Mouse (Mus musculus) ES-E14 (cell line): ENCODE data around the gene Olfr1445. TPM values are rescaled to one million over a fixed set of nuclear protein-coding genes. Genes with fewer than 3 reads are reported as not detected.

Experiments
- DNase-seq: peaks from one replicate; pipeline ENCODE4 v3.0.0-alpha.2; 2013; ENCODE audit warnings: low read depth, low spot score
- H3K27ac ChIP-seq: 2 replicates; pipeline ENCODE4 v1.5.1; 2012; ENCODE audit warnings: low read depth, mild to moderate bottlenecking, low read length, moderate library complexity, mixed read lengths; ENCODE audit not compliant: poor library complexity, insufficient read depth, severe bottlenecking
- H3K36me3 ChIP-seq: 2 replicates; pipeline ENCODE4 v1.6.1; 2012; ENCODE audit warnings: mild to moderate bottlenecking, low read length, moderate library complexity, mixed read lengths; ENCODE audit not compliant: control insufficient read depth, poor library complexity, insufficient read depth, severe bottlenecking
- H3K4me1 ChIP-seq, 2 experiments: fragments of 150-350 bp in 1 of 2; sonication (generic) in 1 of 2; 2 replicates each; pipeline ENCODE4 v1.6.1; 2012; ENCODE audit warnings: low read length in 2 of 2, mild to moderate bottlenecking in 1 of 2, mixed read lengths in 1 of 2; ENCODE audit not compliant: control insufficient read depth in 2 of 2, insufficient read depth in 2 of 2, poor library complexity in 1 of 2
- H3K4me3 ChIP-seq, 2 experiments: fragments of 150-350 bp in 1 of 2; sonication (generic) in 1 of 2; 2 replicates each; pipeline ENCODE4 v1.5.1; 2012; ENCODE audit warnings: low read length in 2 of 2, low read depth in 1 of 2, mild to moderate bottlenecking in 1 of 2, mixed read lengths in 1 of 2; ENCODE audit not compliant: insufficient read depth in 1 of 2, poor library complexity in 1 of 2, severe bottlenecking in 1 of 2
- H3K9ac ChIP-seq: 2 replicates; pipeline ENCODE4 v1.6.1; 2012; ENCODE audit warnings: low read depth, mild to moderate bottlenecking, low read length, mixed read lengths; ENCODE audit not compliant: poor library complexity, insufficient read depth, severe bottlenecking
- H3K9me3 ChIP-seq: fragments of 150-350 bp; sonication (generic); 2 replicates; pipeline ENCODE4 v1.6.1; 2012; ENCODE audit warnings: low read depth, mild to moderate bottlenecking, low read length; ENCODE audit not compliant: control insufficient read depth, insufficient read depth
- CHD2 ChIP-seq: IDR thresholded peaks from 2 replicates; pipeline ENCODE4 v1.6.1; 2014; ENCODE audit warnings: mild to moderate bottlenecking, low read depth, low read length, inconsistent platforms
- HCFC1 ChIP-seq: IDR thresholded peaks from 2 replicates; pipeline ENCODE4 v1.6.1; 2012; ENCODE audit warnings: low read length, inconsistent platforms, borderline replicate concordance; ENCODE audit not compliant: insufficient read depth
- MAFK ChIP-seq: IDR thresholded peaks from 2 replicates; pipeline ENCODE4 v1.6.1; 2014; ENCODE audit warnings: mild to moderate bottlenecking, low read depth, low read length, inconsistent platforms; ENCODE audit not compliant: insufficient read depth
- ZC3H11A ChIP-seq: IDR thresholded peaks from 2 replicates; pipeline ENCODE4 v1.6.1; 2012; ENCODE audit warnings: low read depth, mild to moderate bottlenecking, inconsistent platforms, low read length, borderline replicate concordance
- ZNF384 ChIP-seq: IDR thresholded peaks from 2 replicates; pipeline ENCODE4 v1.6.1; 2012; ENCODE audit warnings: low read depth, low read length, inconsistent platforms
- in situ Hi-C, 2 experiments: fragments of 600-800 bp; cut with MboI; formaldehyde crosslinking; loops; one replicate each; pipeline ENCODE4 v1.15.1; 2025; ENCODE audit warnings: low sequenced_read_pairs in 2 of 2, inconsistent platforms in 1 of 2; ENCODE audit not compliant: unreplicated experiment in 2 of 2
- total RNA-seq: library from RNA; depleted of rRNA; stranded (reverse); fragments of 300-350 nt; gene quantifications from 2 replicates; pipeline ENCODE4 v1.2.3, GENCODE M21; 2012; rRNA removed

Gene Olfr1445
- total RNA-seq, 1 experiment = not detected

DNA sequence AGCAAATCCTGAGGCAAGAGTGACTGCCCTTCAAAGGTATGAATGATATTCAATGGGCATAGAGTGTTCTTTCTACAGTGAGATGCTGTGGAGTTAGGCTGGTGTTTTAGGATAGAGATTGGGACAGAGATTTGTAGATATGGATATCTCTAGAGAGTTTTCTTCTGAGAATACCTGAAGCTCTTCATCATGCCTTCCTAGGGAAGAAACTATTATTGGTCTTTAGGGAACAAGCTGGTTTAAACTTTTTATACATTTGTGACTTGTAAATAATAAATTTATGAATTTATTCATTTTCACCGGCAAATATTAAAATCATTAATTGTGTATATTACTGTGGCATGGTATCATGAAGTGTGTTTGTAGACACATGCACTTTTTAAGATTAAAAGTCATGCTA is 20.0 kb downstream of the Olfr1445 start, which contains the start of gene Olfr1447:
Olfr1447 (minus strand) TSS at position 101 of the 400 bp plus-strand sequence.
- in situ Hi-C loops = no loop called here
- H3K4me3 ChIP-seq = no peak within 1 kb of the TSS
- H3K36me3 ChIP-seq = no peaks in the 10 kb centered on the region
- no peaks in the 10 kb centered on the region for H3K9me3 ChIP-seq
- no peak within 1 kb of the TSS for H3K9ac ChIP-seq
- no peaks in the 10 kb centered on the region for H3K4me1 ChIP-seq
- no peak for DNase-seq
- H3K27ac ChIP-seq = no peak within 1 kb of the TSS
- no peak for TF ChIP-seq HCFC1

DNA sequence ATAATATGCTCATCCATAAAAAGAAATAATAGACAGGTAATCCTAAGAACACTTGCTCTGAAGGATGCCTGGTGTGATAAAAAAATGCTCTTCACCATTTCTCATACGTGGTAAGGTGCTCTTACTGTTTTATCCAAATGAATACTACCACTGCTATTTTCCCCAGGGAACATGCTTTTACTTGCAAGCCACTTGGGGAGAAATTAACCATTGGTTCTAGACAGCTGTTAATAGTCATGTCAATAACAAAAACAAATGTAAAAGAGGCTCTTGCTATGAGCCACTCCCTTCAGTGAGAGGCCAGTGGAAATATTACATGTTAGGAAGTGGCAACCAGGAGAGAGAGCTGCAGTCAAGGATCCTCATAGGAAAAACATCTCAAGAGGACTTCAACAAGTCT is 40.7 kb downstream of the Olfr1445 start, which contains the start of gene Olfr1448:
Olfr1448 (minus strand) TSS at position 101 of the 400 bp plus-strand sequence.
- H3K4me3 ChIP-seq = no peak within 1 kb of the TSS
- DNase-seq = no peak
- no peaks in the 10 kb centered on the region for H3K4me1 ChIP-seq
- in situ Hi-C loops = no loop called here
- H3K27ac ChIP-seq = no peak within 1 kb of the TSS
- TF ChIP-seq CHD2 = no peak
- TF ChIP-seq ZNF384 = no peak
- no peak for TF ChIP-seq MAFK
- H3K9me3 ChIP-seq = no peaks in the 10 kb centered on the region
- H3K9ac ChIP-seq = no peak within 1 kb of the TSS
- H3K36me3 ChIP-seq = no peaks in the 10 kb centered on the region

DNA sequence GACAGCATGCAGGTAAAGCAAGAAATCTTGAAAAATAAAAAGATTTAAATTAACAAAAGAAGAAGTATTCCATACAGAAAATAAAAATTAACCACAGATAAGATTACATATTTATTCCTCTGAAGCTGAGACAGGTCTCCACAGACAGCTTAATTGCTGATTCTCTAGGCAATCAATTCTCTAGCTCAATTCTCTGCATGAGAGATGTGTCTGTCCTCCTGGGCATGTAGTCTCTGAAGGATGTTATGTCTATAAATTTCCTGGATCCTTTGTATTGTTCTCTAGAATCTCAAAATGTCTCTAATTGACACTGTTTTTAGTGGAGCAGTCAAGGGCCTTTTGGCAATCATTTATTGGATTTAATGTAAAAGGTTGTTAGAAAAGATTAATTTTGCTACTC is 46.9 kb downstream of the Olfr1445 start, which contains the start of gene Olfr1449:
Olfr1449 (plus strand) TSS at position 301 of the 400 bp plus-strand sequence.
- no peak for DNase-seq
- Histone ChIP-seq H3K9me3 (no peaks in the 10 kb centered on the region), H3K9ac (no peak within 1 kb of the TSS), H3K4me1 (no peaks in the 10 kb centered on the region), H3K4me3 (no peak within 1 kb of the TSS), H3K36me3 (no peaks in the 10 kb centered on the region), H3K27ac (no peak within 1 kb of the TSS)
- in situ Hi-C loops = no loop called here
- no peak for TF ChIP-seq ZC3H11A
- no peak for TF ChIP-seq ZNF384
- TF ChIP-seq CHD2 = no peak
- no peak for TF ChIP-seq HCFC1
- no peak for TF ChIP-seq MAFK

Other genes with a start within 250 kb of the Olfr1445 start
- not detected in 2 replicates for gene Olfr1442, start 213.4 kb upstream of the Olfr1445 start, total RNA-seq
- not detected in 2 replicates for gene Olfr1443, start 205.7 kb upstream of the Olfr1445 start, total RNA-seq
- gene Keg1, start 188.1 kb upstream of the Olfr1445 start, total RNA-seq = not detected in 2 replicates
- gene Cntf, start 118.2 kb upstream of the Olfr1445 start, total RNA-seq = 6.9 and 12.1 TPM in 2 replicates
- 29.3 and 35.0 TPM in 2 replicates for gene Zfp91, start 87.7 kb upstream of the Olfr1445 start, total RNA-seq
- gene Lpxn, start 87.7 kb upstream of the Olfr1445 start, total RNA-seq = 0.42 and 0.58 TPM in 2 replicates
- gene Gm5244, start 37.2 kb upstream of the Olfr1445 start, total RNA-seq = not detected in 2 replicates
- not detected in 2 replicates for gene Olfr1444, start 26.6 kb upstream of the Olfr1445 start, total RNA-seq
- not detected in 2 replicates for gene Olfr1446, start 9.7 kb downstream of the Olfr1445 start, total RNA-seq
- gene Olfr1447, start 19.9 kb downstream of the Olfr1445 start, total RNA-seq = not detected in 2 replicates
- gene Olfr1448, start 40.6 kb downstream of the Olfr1445 start, total RNA-seq = not detected in 2 replicates
- gene Olfr1449, start 47.0 kb downstream of the Olfr1445 start, total RNA-seq = not detected in 2 replicates
- gene Olfr1450, start 66.4 kb downstream of the Olfr1445 start, total RNA-seq = not detected in 2 replicates
- gene Olfr1451, start 111.2 kb downstream of the Olfr1445 start, total RNA-seq = not detected in 2 replicates
- gene Olfr1453, start 144.5 kb downstream of the Olfr1445 start, total RNA-seq = not detected in 2 replicates
- not detected in 2 replicates for gene Olfr1454, start 176.8 kb downstream of the Olfr1445 start, total RNA-seq
- not detected in 2 replicates for gene Olfr1457, start 214.0 kb downstream of the Olfr1445 start, total RNA-seq
- gene Olfr1458, start 222.9 kb downstream of the Olfr1445 start, total RNA-seq = not detected in 2 replicates